Mouse (Mus musculus) spleen, postnatal 36 days (tissue): Measurements from ENCODE around the gene Gm11555.
"Not testable (repeated sequence)": the region's sequence is repeated elsewhere in the genome, so short reads cannot be mapped to it uniquely, and the experiment has no call there.

Experiments used
- DNase-seq, 2 experiments: peaks; one replicate each; pipeline ENCODE4 v3.0.0; 2022; ENCODE audit warnings: low spot score in 2 of 2, mixed read lengths in 1 of 2

Gm11555 gene

DNA sequence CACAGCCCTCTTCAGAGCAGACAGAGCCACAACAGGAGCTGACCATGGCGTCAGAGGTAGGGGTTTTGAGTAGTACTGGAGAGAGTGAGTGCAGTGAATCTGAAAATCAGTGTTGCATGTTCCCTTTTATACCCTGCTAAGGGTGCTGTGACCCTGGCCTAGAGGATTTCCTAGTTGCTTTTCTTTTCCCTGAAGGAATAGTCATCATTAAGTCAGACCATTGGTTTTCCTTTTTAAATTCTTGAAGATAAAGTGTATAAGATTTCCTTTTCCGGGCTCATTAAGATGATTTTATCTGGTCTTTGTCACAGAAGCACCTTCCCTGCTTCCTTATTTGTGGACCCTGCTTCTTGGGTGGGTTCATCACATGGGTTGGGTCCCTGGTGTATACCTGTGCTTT is at the start of gene Gm11555:
Gm11555 (minus strand) TSS at position 101 of the 400 bp plus-strand sequence.
- no peak for DNase-seq

- no peak for DNase-seq
Observed at GRCm38 (mm10) chr11:99690463-99690862, 40.4 kb upstream of the Gm11555 start, which contains the start of gene Gm14190. Gm14190 (minus strand) TSS chr11:99690740.

DNA sequence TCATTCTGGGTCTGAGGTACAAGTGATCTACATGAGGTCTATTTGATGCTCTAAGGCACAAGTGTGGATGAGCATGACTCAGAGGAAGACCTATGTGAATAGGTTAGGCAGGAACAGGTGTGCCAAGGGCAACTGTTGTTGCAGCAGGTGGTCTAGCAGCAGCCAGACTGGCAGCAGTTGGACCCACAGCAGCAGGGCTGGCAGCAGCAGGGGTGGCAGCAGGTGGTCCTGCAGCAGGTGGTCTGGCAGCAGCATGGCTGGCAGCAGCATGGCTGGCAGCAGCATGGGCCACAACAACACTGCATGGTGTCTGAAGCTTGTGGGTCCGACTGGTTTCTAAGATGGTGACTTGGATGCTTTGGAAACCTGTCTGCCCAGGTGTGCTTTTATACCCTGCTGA is 35.2 kb upstream of the Gm11555 start:
- DNase-seq, result not testable (repeated sequence)

GRCm38 (mm10) chr11:99683481-99683880 is 33.4 kb upstream of the Gm11555 start:
- no peak for DNase-seq

DNA sequence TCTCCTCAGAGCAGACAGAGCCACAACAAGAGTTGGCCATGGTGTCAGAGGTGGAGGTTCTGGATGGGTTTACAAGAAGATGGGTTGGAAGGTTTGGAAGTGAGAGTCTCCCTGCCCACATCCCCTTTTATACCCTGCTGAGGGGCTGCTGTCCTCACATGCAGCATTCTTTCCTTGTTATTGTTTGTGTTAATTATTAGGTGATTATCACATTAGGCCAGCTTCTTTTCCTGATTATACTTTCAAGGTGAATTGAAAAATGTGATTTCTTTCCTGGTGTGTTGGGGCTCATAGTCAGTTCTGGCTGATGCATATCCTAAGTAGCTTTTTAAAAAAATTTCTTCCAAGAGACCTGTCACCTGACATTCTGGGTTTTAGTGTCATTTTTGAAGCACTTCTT is 15.8 kb upstream of the Gm11555 start, which contains the start of gene Krtap4-6:
Krtap4-6 (minus strand) TSS at position 101 of the 400 bp plus-strand sequence.
- no peak for DNase-seq

GRCm38 (mm10) chr11:99662802-99663201 is 12.8 kb upstream of the Gm11555 start:
- DNase-seq, result no peak

- no peak for DNase-seq
Observed at GRCm38 (mm10) chr11:99659256-99659655, 9.2 kb upstream of the Gm11555 start.

- not testable (repeated sequence) for DNase-seq
Observed at GRCm38 (mm10) chr11:99658467-99659010, 8.5 kb upstream of the Gm11555 start, which contains the start of gene Gm11563. Gm11563 (minus strand) TSS chr11:99658960.

DNA sequence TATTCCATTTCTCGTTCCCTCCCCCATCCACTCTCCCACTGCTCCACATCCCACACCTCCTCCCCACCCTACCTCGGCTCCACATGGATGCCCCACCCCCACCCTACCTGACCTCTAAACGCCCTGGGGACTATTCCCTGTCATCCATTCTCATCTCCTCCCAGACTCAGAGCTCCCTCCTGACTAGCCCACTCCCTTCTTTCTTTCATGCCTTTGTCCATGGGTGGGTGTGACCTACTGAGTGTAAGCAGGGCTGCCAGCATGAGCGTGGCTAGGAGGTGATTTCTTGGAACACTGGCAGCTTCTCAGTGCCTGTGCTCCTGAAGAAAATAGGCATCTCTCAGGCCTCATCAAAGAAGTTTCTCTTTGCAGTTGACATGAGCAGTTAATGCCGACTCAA is 7.0 kb upstream of the Gm11555 start:
- no peak for DNase-seq

GRCm38 (mm10) chr11:99646444-99646843 is 3.6 kb downstream of the Gm11555 start:
- DNase-seq, result no peak

DNA sequence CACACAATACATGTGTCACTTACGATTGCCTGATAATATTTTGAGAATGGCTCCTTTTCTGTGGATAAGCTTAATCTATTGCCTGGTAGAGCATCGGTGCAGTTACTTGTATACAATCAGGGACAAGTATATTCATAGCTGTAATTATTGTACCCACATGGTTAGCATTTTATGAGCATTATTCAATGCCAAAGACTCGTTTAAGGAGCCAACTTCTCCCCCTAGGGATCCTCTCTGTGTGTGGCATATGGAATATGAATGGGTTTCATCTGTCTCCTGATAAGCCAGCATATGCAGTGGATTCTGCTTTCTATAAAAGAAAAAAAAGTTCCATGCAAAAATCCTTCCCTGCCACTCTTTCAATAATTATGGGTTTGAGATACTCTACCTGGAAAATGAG is 5.7 kb downstream of the Gm11555 start:
- DNase-seq, result no peak

- DNase-seq, result not testable (repeated sequence)
Observed at GRCm38 (mm10) chr11:99643635-99644139, 6.3 kb downstream of the Gm11555 start, which contains the start of gene Krtap4-7. Krtap4-7 (minus strand) TSS chr11:99644089.

DNA sequence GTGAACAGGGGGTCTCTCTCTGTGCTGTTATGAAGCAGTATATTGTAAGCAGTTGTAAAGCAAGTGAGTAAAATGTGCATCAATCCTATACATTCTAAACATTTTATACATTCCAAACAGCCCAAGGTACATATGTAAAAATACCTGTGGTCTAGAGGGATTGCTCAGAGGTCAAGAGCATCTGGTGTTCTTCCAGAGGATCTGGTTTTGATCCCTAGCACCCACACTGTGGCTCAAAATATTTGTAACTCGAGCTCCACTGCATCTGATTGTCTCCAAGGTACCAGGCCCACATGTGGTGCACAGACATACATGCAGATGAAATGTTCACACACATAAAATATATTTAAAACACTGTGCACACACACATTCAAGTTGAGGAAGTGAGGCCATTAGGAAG is 9.1 kb downstream of the Gm11555 start:
- no peak for DNase-seq

DNA sequence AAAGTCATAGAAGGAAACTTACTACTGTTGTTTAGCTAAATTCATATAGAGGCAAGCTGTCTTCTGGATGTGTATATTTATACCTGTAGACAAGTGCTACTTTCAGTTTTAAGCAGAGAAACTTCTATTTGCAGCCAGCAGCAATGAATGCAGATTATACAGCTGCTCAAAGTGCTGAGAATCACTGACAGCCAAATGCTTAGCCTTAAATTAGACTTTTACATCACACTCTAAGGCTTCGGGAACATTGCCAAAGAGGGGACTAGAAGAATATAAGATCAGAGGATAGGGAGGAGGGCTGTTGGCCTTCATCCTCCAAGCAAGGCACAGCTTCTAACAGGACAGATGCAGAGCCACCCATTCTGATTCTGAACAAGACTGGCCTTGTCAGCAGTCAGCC is 12.9 kb downstream of the Gm11555 start:
- DNase-seq, result no peak

- no peak for DNase-seq
Observed at GRCm38 (mm10) chr11:99634653-99635134, 15.3 kb downstream of the Gm11555 start, which contains the start of gene Krtap4-2. Krtap4-2 (minus strand) TSS chr11:99635084.

GRCm38 (mm10) chr11:99633293-99633692 is 16.7 kb downstream of the Gm11555 start:
- no peak for DNase-seq

DNA sequence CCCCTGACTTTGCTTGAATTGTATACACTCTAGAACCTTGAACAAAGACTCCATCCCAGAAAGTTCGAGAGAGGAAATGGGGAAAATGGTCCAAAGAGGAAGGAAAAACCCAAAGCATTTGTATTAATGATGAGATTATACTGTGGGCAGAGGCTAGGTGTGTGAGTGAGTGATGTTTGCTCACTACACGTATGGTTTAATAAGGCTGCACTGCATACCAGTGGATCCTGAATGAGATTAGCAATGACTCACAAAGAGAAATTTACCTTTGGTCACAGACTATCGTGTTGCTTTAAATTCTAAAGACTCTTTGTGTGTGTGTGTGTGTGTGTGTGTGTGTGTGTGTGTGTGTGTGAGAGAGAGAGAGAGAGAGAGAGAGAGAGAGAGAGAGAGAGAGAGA is 19.1 kb downstream of the Gm11555 start:
- DNase-seq, result no peak

- DNase-seq, result no peak
Observed at GRCm38 (mm10) chr11:99628138-99628537, 21.9 kb downstream of the Gm11555 start, which contains the start of gene Krtap4-1. Krtap4-1 (minus strand) TSS chr11:99628238.

DNA sequence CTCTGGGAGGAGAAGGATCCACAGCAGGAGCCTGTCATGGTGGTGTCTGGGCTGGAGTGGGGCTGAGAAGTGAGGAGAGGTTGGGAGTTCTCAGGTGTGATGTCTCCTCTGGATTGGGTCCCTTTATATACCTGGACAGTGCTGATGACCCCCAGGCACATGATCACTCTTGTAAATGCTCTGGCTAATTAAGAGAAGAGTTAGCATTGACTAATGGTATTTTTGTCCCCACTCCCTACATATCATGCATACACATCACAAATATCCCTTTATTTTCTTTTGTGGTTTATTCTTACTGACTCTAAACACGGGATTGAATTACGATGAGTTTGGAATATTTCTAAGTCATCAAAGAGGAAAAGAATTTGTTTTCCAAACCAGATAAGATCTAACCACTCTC is 29.7 kb downstream of the Gm11555 start, which contains the start of gene Gm11562:
Gm11562 (minus strand) TSS at position 101 of the 400 bp plus-strand sequence.
- DNase-seq, result no peak

GRCm38 (mm10) chr11:99614796-99615363 is 35.2 kb downstream of the Gm11555 start, which contains the start of gene Krtap2-4:
Krtap2-4 (minus strand) TSS chr11:99614846.
- no peak for DNase-seq

- not testable (repeated sequence) for DNase-seq
Observed at GRCm38 (mm10) chr11:99610089-99610488, 39.9 kb downstream of the Gm11555 start, which contains the start of gene Gm11937. Gm11937 (minus strand) TSS chr11:99610189.

GRCm38 (mm10) chr11:99609126-99609525 is 40.9 kb downstream of the Gm11555 start:
- DNase-seq, result no peak

DNA sequence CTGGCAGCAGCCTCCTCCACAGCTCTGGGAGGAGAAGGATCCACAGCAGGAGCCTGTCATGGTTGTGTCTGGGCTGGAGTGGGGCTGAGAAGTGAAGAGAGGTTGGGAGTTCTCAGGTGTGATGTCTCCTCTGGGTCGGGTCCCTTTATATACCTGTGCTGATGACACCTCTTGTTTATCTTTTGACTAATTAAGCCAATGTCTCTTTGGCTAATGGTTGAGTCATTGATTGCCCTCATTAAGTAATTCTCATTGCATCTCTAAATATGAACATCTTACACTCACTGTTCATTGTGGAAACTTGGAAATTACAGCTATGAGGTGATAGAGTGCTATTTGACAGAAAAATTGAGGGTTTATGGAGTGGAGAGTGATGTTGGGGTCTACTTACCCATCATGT is 46.8 kb downstream of the Gm11555 start, which contains the start of gene Gm11938:
Gm11938 (minus strand) TSS at position 101 of the 400 bp plus-strand sequence.
- not testable (repeated sequence) for DNase-seq
